Mouse (Mus musculus) ES-E14 (cell line): ENCODE data around the gene Atp4b. TPM values are rescaled to one million over a fixed set of nuclear protein-coding genes. Genes with fewer than 3 reads are reported as not detected.

ENCODE experiments used
- DNase-seq: peaks from one replicate; pipeline ENCODE4 v3.0.0-alpha.2; 2013; ENCODE audit warnings: low read depth, low spot score
- H3K27ac ChIP-seq: 2 replicates; pipeline ENCODE4 v1.5.1; 2012; ENCODE audit warnings: low read depth, mild to moderate bottlenecking, low read length, moderate library complexity, mixed read lengths; ENCODE audit not compliant: poor library complexity, insufficient read depth, severe bottlenecking
- H3K36me3 ChIP-seq: 2 replicates; pipeline ENCODE4 v1.6.1; 2012; ENCODE audit warnings: mild to moderate bottlenecking, low read length, moderate library complexity, mixed read lengths; ENCODE audit not compliant: control insufficient read depth, poor library complexity, insufficient read depth, severe bottlenecking
- H3K4me1 ChIP-seq, 2 experiments: fragments of 150-350 bp in 1 of 2; sonication (generic) in 1 of 2; 2 replicates each; pipeline ENCODE4 v1.6.1; 2012; ENCODE audit warnings: low read length in 2 of 2, mild to moderate bottlenecking in 1 of 2, mixed read lengths in 1 of 2; ENCODE audit not compliant: control insufficient read depth in 2 of 2, insufficient read depth in 2 of 2, poor library complexity in 1 of 2
- H3K4me3 ChIP-seq, 2 experiments: fragments of 150-350 bp in 1 of 2; sonication (generic) in 1 of 2; 2 replicates each; pipeline ENCODE4 v1.5.1; 2012; ENCODE audit warnings: low read length in 2 of 2, low read depth in 1 of 2, mild to moderate bottlenecking in 1 of 2, mixed read lengths in 1 of 2; ENCODE audit not compliant: insufficient read depth in 1 of 2, poor library complexity in 1 of 2, severe bottlenecking in 1 of 2
- H3K9ac ChIP-seq: 2 replicates; pipeline ENCODE4 v1.6.1; 2012; ENCODE audit warnings: low read depth, mild to moderate bottlenecking, low read length, mixed read lengths; ENCODE audit not compliant: poor library complexity, insufficient read depth, severe bottlenecking
- H3K9me3 ChIP-seq: fragments of 150-350 bp; sonication (generic); 2 replicates; pipeline ENCODE4 v1.6.1; 2012; ENCODE audit warnings: low read depth, mild to moderate bottlenecking, low read length; ENCODE audit not compliant: control insufficient read depth, insufficient read depth
- CHD2 ChIP-seq: IDR thresholded peaks from 2 replicates; pipeline ENCODE4 v1.6.1; 2014; ENCODE audit warnings: mild to moderate bottlenecking, low read depth, low read length, inconsistent platforms
- HCFC1 ChIP-seq: IDR thresholded peaks from 2 replicates; pipeline ENCODE4 v1.6.1; 2012; ENCODE audit warnings: low read length, inconsistent platforms, borderline replicate concordance; ENCODE audit not compliant: insufficient read depth
- MAFK ChIP-seq: IDR thresholded peaks from 2 replicates; pipeline ENCODE4 v1.6.1; 2014; ENCODE audit warnings: mild to moderate bottlenecking, low read depth, low read length, inconsistent platforms; ENCODE audit not compliant: insufficient read depth
- ZC3H11A ChIP-seq: IDR thresholded peaks from 2 replicates; pipeline ENCODE4 v1.6.1; 2012; ENCODE audit warnings: low read depth, mild to moderate bottlenecking, inconsistent platforms, low read length, borderline replicate concordance
- ZNF384 ChIP-seq: IDR thresholded peaks from 2 replicates; pipeline ENCODE4 v1.6.1; 2012; ENCODE audit warnings: low read depth, low read length, inconsistent platforms
- in situ Hi-C, 2 experiments: fragments of 600-800 bp; cut with MboI; formaldehyde crosslinking; loops; one replicate each; pipeline ENCODE4 v1.15.1; 2025; ENCODE audit warnings: low sequenced_read_pairs in 2 of 2, inconsistent platforms in 1 of 2; ENCODE audit not compliant: unreplicated experiment in 2 of 2
- total RNA-seq: library from RNA; depleted of rRNA; stranded (reverse); fragments of 300-350 nt; gene quantifications from 2 replicates; pipeline ENCODE4 v1.2.3, GENCODE M21; 2012

The Atp4b gene
- total RNA-seq, 1 experiment = not detected

GRCm38 (mm10) chr8:13412891-13413558 is 16.4 kb upstream of the Atp4b start:
- H3K4me1 ChIP-seq = no peaks in the 10 kb centered on the region
- TF ChIP-seq ZC3H11A = peak; percentile 69; the same call in 1 of the 2 replicates
- TF ChIP-seq ZNF384 = no peak
- DNase-seq = peak; percentile 57

GRCm38 (mm10) chr8:13411597-13411996 is 15.0 kb upstream of the Atp4b start:
- peak; percentile 56 for DNase-seq
- Histone ChIP-seq H3K9me3 (no peaks in the 10 kb centered on the region), H3K4me3 (no peak overlapping the region), H3K27ac (no peak overlapping the region), H3K4me1 (no peaks in the 10 kb centered on the region), H3K36me3 (no peaks in the 10 kb centered on the region), H3K9ac (no peak overlapping the region)
- TF ChIP-seq ZC3H11A (peak; percentile 81), MAFK (no peak), HCFC1 (no peak)
- in situ Hi-C loops = loop anchor here in 1 of 2 experiments (25.0 kb wide), 1 partner anchor 351 kb away; the partner anchor contains the start of gene Cdc16

More at GRCm38 (mm10) chr8:13412891-13413558, 16.4 kb upstream of the Atp4b start:
- Histone ChIP-seq H3K9ac (no peak overlapping the region), H3K4me3 (no peak overlapping the region), H3K9me3 (no peaks in the 10 kb centered on the region), H3K36me3 (no peaks in the 10 kb centered on the region), H3K27ac (no peak overlapping the region)
- in situ Hi-C loops = loop anchor here in 1 of 2 experiments (25.0 kb wide), 1 partner anchor 349 kb away; the partner anchor contains the start of gene Cdc16

- no peaks in the 10 kb centered on the region for H3K9me3 ChIP-seq
- H3K9ac ChIP-seq = no peak overlapping the region
- H3K4me1 ChIP-seq = no peaks in the 10 kb centered on the region
- in situ Hi-C loops = loop anchor here in 1 of 2 experiments (25.0 kb wide), 1 partner anchor 356 kb away; the partner anchor contains the start of gene Cdc16
- H3K27ac ChIP-seq = no peak overlapping the region
- no peak overlapping the region for H3K4me3 ChIP-seq
- DNase-seq = no peak
- H3K36me3 ChIP-seq = no peaks in the 10 kb centered on the region
- TF ChIP-seq ZC3H11A (no peak), ZNF384 (no peak), MAFK (no peak), HCFC1 (no peak), CHD2 (no peak)
Observed at GRCm38 (mm10) chr8:13406011-13406410, 9.4 kb upstream of the Atp4b start.

GRCm38 (mm10) chr8:13404666-13405131 is 8.1 kb upstream of the Atp4b start, which contains the start of gene Grk1:
Gene Grk1 (plus strand): TSS chr8:13405081.
- no peak within 1 kb of the TSS for H3K4me3 ChIP-seq
- in situ Hi-C loops = loop anchor here in 1 of 2 experiments (25.0 kb wide), 1 partner anchor 358 kb away; the partner anchor contains the start of gene Cdc16
- no peaks in the 10 kb centered on the region for H3K4me1 ChIP-seq
- H3K27ac ChIP-seq = no peak within 1 kb of the TSS
- H3K9me3 ChIP-seq = no peaks in the 10 kb centered on the region
- H3K36me3 ChIP-seq = no peaks in the 10 kb centered on the region
- no peak for DNase-seq
- no peak within 1 kb of the TSS for H3K9ac ChIP-seq
- TF ChIP-seq ZNF384 (no peak), MAFK (no peak), HCFC1 (no peak), ZC3H11A (no peak), CHD2 (no peak)
